Mouse (Mus musculus) intestine, embryonic 15.5 days (tissue): ENCODE results near the gene Scnn1g. TPM values are rescaled to one million over a fixed set of nuclear protein-coding genes. Genes with fewer than 3 reads are reported as not detected.

Source experiments
- ATAC-seq: fragments of 200-750 bp; cut with Nextera tagmentation; 2 replicates; pipeline ENCODE4 v1.8.0; 2017; ENCODE audit warnings: moderate TSS enrichment, moderate library complexity
- H3K27ac ChIP-seq: fragments of 300-500 bp; sonication (generic); 2 replicates; pipeline ENCODE4 v1.5.1; 2015; ENCODE audit warnings: mild to moderate bottlenecking, inconsistent platforms
- H3K27me3 ChIP-seq: fragments of 300-500 bp; sonication (generic); replicated peaks from 2 replicates; pipeline ENCODE4 v1.6.1; 2015; ENCODE audit warnings: inconsistent platforms
- H3K36me3 ChIP-seq: fragments of 300-500 bp; sonication (generic); 2 replicates; pipeline ENCODE4 v1.6.1; 2015; ENCODE audit warnings: inconsistent platforms
- H3K4me1 ChIP-seq: fragments of 300-500 bp; sonication (generic); replicated peaks from 2 replicates; pipeline ENCODE4 v1.6.1; 2015; ENCODE audit warnings: inconsistent platforms
- H3K4me2 ChIP-seq: fragments of 300-500 bp; sonication (generic); replicated peaks from 2 replicates; pipeline ENCODE4 v1.6.1; 2015; ENCODE audit warnings: mild to moderate bottlenecking, inconsistent platforms
- H3K4me3 ChIP-seq: fragments of 300-500 bp; sonication (generic); replicated peaks from 2 replicates; pipeline ENCODE4 v1.5.1; 2015; ENCODE audit warnings: inconsistent platforms
- H3K9ac ChIP-seq: fragments of 300-500 bp; sonication (generic); 2 replicates; pipeline ENCODE4 v1.6.1; 2015; ENCODE audit warnings: inconsistent platforms
- H3K9me3 ChIP-seq: fragments of 300-500 bp; sonication (generic); 2 replicates; pipeline ENCODE4 v1.6.1; 2016; ENCODE audit warnings: inconsistent platforms
- WGBS: fragments of 180-500 bp; shearing (Covaris S2); methylation state at CpG from one replicate; pipeline ENCODE4 v1.1.7; 2015; 5-methylcytosine and 5-hydroxymethylcytosine counted together
- polyA plus RNA-seq: library from polyadenylated mRNA; unstranded; fragments of >200 nt; fragmentation: Nextera tagmentation; extraction: Ambion mirVana; gene quantifications from 2 replicates; pipeline ENCODE4 v1.2.1, GENCODE M21; 2015

The Scnn1g gene
- polyA plus RNA-seq, 1 experiment from 2014 or later: 0.24 TPM

DNA sequence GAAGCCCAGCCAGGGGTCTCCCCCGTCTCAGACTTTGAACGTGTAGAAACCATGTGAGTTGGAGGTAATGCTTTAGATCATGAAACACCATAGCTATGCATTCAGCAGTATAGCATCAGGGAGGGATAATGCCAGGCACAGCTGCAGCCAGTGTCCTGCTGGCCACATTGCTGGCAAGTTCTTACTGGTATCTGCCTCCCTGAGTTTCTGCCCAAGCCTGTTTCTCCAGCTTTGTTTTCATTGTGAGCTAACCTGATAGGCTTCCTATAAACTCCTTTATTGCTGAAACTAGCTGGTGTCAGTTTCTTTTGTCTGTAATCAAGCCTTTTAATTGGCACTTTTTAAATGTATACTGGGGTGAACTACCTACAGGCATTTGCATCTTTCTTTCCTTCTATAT lies 23.1 kb upstream of the Scnn1g start:
- WGBS: 44% methylated on average over 2 of the region's 2 CpGs
- Histone ChIP-seq H3K4me1 (peaks cover 3% of the 10 kb centered on the region; the same call in 1 of the 2 replicates), H3K9ac (no peak overlapping the region), H3K4me2 (no peak overlapping the region), H3K4me3 (no peak overlapping the region), H3K27me3 (no peaks in the 10 kb centered on the region; the same call in 1 of the 2 replicates), H3K27ac (no peak overlapping the region), H3K9me3 (no peaks in the 10 kb centered on the region), H3K36me3 (no peaks in the 10 kb centered on the region)
- no peak for ATAC-seq

DNA sequence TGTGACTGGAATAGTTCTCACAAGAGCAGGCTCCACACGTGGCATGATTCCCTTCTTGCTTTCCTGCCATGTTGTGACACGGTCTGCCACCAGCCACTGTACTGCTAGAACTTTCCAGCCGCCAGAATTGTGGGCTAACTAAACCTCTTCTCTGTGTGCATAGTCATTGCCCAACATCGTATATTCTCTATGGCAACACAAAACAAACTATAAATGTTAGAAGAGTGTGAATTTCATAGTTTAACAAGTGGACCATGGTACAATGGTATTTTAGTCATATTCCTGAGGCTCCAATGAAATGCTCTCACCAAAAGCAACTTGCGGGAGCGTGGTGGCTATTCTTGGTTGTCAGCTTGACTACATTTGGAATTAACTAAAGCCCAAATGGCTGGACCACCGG lies 17.2 kb upstream of the Scnn1g start:
- H3K36me3 ChIP-seq: no peaks in the 10 kb centered on the region
- no peaks in the 10 kb centered on the region for H3K9me3 ChIP-seq
- ATAC-seq: no peak
- no peak overlapping the region for H3K4me2 ChIP-seq
- H3K9ac ChIP-seq: no peak overlapping the region
- no peaks in the 10 kb centered on the region for H3K27me3 ChIP-seq
- H3K4me1 ChIP-seq: no peaks in the 10 kb centered on the region
- WGBS: 75% methylated on average over 7 of the region's 7 CpGs
- no peak overlapping the region for H3K4me3 ChIP-seq
- H3K27ac ChIP-seq: no peak overlapping the region

DNA sequence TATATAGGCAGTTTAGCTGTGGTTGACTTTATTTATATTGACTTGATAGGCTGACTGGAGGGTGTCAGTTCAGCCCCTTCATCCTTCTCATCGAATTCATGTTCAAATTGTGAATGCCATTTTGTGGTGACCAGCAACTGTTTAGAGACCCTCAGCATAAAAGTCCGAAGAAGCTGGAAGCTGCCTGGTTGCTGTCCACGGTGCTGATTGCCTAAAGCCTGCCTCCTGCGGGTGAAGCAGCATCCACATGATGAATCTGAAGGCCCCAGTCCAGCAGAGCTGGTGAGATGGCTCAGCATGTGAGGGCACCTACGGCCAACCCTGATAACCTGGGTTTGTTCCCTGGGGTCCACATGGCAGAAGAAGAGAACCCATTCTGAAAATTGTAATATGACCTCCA lies 4.1 kb upstream of the Scnn1g start:
- 16% methylated on average over 5 of the region's 5 CpGs for WGBS
- no peak for ATAC-seq
- peaks cover 4% of the 10 kb centered on the region; the same call in 1 of the 2 replicates for H3K4me1 ChIP-seq
- no peaks in the 10 kb centered on the region for H3K36me3 ChIP-seq
- H3K27ac ChIP-seq: no peak overlapping the region
- no peak overlapping the region for H3K9ac ChIP-seq
- no peaks in the 10 kb centered on the region for H3K9me3 ChIP-seq
- peaks cover 11% of the 10 kb centered on the region; the same call in 1 of the 2 replicates for H3K27me3 ChIP-seq
- no peak overlapping the region for H3K4me3 ChIP-seq
- H3K4me2 ChIP-seq: no peak overlapping the region

DNA sequence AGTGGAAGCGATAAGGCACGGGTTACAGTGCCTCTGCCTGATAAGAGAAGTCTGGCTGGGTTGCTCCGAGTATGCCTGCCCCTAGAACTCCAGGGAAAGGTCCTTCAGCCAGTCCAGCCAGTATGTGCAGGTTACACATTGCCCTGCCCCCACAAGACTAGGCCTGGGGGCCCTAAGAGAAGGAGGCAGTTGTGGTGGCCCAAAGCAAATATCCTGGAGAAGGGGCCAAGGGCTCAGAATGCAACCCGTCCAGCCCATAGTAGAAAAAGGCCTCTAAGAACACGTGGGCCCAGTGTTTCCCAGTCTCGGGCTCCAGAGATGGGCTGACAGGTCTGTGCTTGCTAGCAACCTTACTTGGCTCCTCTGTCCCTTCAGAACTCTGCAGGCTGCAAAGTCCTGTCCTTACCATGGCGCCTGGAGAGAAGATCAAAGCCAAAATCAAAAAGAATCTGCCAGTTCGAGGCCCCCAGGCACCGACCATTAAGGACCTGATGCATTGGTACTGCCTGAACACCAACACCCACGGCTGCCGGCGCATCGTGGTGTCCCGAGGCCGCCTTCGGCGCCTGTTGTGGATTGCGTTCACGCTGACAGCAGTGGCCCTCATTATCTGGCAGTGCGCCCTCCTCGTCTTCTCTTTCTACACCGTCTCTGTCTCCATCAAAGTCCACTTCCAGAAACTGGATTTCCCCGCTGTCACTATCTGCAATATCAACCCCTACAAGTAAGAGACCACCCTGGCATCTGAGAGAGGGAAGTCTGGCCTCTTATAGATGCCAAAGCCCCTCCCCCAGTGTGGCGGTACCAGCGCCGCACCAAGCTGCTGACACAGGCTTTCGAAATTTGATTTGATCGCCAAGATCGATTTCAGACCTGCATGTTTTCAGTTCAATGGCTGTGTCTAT lies 3.5 kb downstream of the Scnn1g start:
- no peak overlapping the region for H3K4me3 ChIP-seq
- no peaks in the 10 kb centered on the region for H3K36me3 ChIP-seq
- no peak overlapping the region for H3K9ac ChIP-seq
- peaks cover 16% of the 10 kb centered on the region; the same call in 1 of the 2 replicates for H3K27me3 ChIP-seq
- peaks cover 4% of the 10 kb centered on the region; the same call in 1 of the 2 replicates for H3K4me1 ChIP-seq
- no peak overlapping the region for H3K4me2 ChIP-seq
- H3K9me3 ChIP-seq: no peaks in the 10 kb centered on the region
- 53% methylated on average over 29 of the region's 29 CpGs for WGBS
- no peak overlapping the region for H3K27ac ChIP-seq
- ATAC-seq: no peak

DNA sequence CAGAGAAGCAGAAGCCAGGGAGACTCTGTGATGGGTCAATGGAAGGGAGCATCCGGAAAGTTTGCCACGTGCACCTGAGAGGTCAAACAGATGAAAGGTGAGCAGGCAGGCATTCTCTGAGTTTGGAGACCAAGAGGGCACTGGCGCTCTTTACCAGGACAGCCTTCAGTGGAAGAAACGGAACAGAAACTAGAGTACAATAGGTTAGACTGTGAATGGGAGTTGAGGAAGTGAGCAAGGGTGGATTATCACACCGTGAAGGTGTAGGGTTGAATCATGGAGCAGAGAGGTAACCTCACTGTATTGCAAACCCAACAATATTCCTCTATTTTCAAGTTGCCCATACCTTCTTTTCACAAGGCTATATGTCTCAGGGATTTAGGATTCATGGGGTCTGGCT lies 16.0 kb downstream of the Scnn1g start:
- no peaks in the 10 kb centered on the region for H3K4me1 ChIP-seq
- H3K27me3 ChIP-seq: no peaks in the 10 kb centered on the region
- no peak overlapping the region for H3K4me2 ChIP-seq
- H3K36me3 ChIP-seq: no peaks in the 10 kb centered on the region
- H3K9ac ChIP-seq: no peak overlapping the region
- ATAC-seq: no peak
- WGBS: 81% methylated on average over 5 of the region's 5 CpGs
- no peaks in the 10 kb centered on the region for H3K9me3 ChIP-seq
- H3K27ac ChIP-seq: no peak overlapping the region
- no peak overlapping the region for H3K4me3 ChIP-seq

DNA sequence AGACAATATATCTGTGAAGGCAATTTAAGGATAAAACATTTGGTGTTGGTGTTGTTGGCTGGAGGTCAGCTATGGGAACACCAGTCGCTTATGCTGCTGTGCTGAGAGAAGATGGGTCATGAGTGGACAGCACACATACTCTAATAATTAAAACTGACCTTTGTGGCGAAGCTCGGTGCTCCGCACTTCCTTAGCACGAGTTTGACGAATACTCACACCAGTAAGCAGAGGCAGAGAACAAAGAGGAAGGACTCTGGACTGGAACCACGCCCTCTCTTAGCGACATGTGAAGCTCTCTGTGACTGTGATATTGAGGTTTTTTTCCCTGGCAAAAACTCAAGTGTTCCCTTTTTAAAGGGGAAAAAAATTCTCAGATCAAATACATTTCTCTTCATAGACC lies 20.5 kb downstream of the Scnn1g start:
- Histone ChIP-seq H3K4me1 (no peaks in the 10 kb centered on the region), H3K27ac (no peak overlapping the region), H3K4me3 (no peak overlapping the region), H3K9me3 (no peaks in the 10 kb centered on the region), H3K9ac (no peak overlapping the region), H3K27me3 (no peaks in the 10 kb centered on the region), H3K36me3 (no peaks in the 10 kb centered on the region), H3K4me2 (no peak overlapping the region)
- ATAC-seq: peak; percentile 83
- 52% methylated on average over 8 of the region's 8 CpGs for whole genome bisulfite sequencing

DNA sequence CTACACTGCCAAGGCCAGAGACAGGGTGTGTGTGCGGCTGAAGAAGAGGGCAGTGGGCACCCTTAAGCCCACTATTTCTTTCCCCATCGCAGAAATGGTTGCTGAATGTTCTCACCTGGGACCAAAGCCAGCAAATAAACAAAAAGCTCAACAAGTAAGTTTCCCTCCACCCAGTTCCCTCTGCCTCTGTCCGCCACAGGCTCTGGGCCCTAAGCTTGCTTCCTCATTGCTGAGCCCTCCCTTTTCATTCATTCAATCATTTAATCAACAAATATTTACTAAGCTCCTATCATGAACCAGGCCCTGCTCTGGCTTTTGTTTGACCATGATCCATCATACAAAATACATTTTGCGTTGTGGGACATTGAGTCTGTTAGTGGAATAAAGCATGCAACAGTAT lies 29.0 kb downstream of the Scnn1g start:
- H3K4me1 ChIP-seq: no peaks in the 10 kb centered on the region
- H3K27me3 ChIP-seq: no peaks in the 10 kb centered on the region
- no peak overlapping the region for H3K27ac ChIP-seq
- H3K4me3 ChIP-seq: no peak overlapping the region
- H3K36me3 ChIP-seq: no peaks in the 10 kb centered on the region
- WGBS: 78% methylated on average over 4 of the region's 4 CpGs
- no peak overlapping the region for H3K4me2 ChIP-seq
- no peaks in the 10 kb centered on the region for H3K9me3 ChIP-seq
- no peak for ATAC-seq
- H3K9ac ChIP-seq: no peak overlapping the region

DNA sequence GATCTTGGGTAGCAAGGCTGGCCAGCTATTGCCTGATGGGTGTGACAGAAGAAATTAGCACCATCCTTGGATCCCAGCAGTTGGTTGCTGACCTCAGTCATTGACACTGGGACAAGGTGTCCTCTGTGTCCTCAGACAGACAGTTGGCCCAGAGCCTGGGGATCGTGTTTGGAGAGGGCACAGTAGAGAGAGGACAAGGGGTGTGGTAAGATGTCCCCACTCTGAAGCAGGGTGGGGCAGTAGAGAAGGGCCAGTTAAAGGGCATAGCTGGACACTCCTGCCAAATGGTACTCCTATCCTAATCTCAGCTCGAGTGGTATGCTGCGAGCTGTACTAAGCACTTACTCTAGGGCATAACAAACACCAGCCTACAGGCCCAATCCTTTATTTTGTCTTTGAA lies 33.6 kb downstream of the Scnn1g start:
- H3K9me3 ChIP-seq: no peaks in the 10 kb centered on the region
- no peak for ATAC-seq
- 0 out of 2 replicates have a peak, but pooled peaks cover 2% of the 10 kb centered on the region for H3K27me3 ChIP-seq
- no peaks in the 10 kb centered on the region for H3K36me3 ChIP-seq
- H3K27ac ChIP-seq: no peak overlapping the region
- H3K4me3 ChIP-seq: no peak overlapping the region
- no peak overlapping the region for H3K9ac ChIP-seq
- no peaks in the 10 kb centered on the region for H3K4me1 ChIP-seq
- no peak overlapping the region for H3K4me2 ChIP-seq
- whole genome bisulfite sequencing: 63% methylated on average over 3 of the region's 3 CpGs

DNA sequence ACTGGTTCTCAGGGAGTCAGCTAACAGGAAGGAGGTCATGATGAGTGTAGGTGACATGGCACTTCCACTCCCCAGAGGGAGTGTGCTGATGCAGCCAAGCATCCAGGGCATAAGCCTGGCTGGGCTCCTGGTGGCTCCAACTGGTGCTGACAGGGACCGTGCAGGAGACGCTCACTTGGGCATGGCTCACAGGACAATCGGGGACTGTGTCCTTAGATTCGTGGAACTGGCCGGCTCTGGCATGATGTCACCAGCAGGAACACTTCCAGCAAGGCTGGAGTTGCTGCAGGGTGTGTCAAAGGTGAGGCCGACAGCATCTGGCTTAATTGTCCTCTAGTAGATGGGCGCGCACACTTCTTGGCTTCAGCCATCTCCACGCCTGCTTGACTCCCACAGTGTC lies 34.7 kb downstream of the Scnn1g start:
- H3K27ac ChIP-seq: no peak overlapping the region
- no peaks in the 10 kb centered on the region for H3K4me1 ChIP-seq
- no peak for ATAC-seq
- 84% methylated on average over 9 of the region's 9 CpGs for WGBS
- H3K9me3 ChIP-seq: no peaks in the 10 kb centered on the region
- no peaks in the 10 kb centered on the region for H3K36me3 ChIP-seq
- H3K4me2 ChIP-seq: no peak overlapping the region
- no peak overlapping the region for H3K9ac ChIP-seq
- 0 out of 2 replicates have a peak, but pooled peaks cover 2% of the 10 kb centered on the region for H3K27me3 ChIP-seq
- no peak overlapping the region for H3K4me3 ChIP-seq

DNA sequence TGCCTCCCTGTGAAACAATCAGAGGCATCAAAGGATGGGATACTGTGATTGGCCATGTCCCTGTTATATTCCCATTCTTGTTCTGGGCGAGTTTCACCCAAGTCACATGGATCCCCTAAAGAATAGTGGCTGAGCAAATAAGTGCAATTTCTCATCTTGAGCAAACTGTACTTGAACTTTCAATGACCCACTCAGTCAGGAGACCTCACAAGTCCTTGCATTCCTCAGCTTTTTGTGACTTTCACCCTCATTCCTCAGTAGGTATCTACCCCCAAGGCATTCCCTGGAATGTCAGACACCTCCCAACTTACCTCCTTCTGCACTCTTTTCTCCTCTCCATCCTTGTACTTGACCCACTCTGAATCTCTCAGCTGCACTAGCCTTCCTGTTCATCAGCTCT lies 44.3 kb downstream of the Scnn1g start:
- no peaks in the 10 kb centered on the region for H3K27me3 ChIP-seq
- H3K4me2 ChIP-seq: no peak overlapping the region
- H3K9ac ChIP-seq: no peak overlapping the region
- ATAC-seq: no peak
- H3K4me3 ChIP-seq: no peak overlapping the region
- no peaks in the 10 kb centered on the region for H3K36me3 ChIP-seq
- no peak overlapping the region for H3K27ac ChIP-seq
- 54% methylated on average over 1 of the region's 1 CpGs for WGBS
- H3K9me3 ChIP-seq: no peaks in the 10 kb centered on the region
- H3K4me1 ChIP-seq: no peaks in the 10 kb centered on the region

DNA sequence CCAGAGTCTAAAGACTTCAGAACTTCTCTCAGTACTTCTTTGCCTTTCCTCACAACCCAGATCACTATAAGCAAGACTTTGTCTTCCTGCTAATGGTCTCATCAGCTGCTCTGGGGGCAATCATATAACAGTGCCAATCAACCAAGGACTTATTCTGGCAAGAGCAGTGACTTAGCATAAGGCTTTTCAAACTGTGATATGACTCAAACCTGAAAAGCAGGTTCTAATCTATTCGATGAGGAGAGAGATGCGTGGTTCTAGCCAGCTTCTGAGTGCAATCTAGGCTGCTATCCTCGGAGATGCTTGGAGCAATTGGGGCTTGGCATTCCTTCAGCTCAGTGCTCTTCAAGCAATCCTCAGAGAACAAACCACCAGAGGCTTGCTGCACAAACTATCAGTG lies 44.7 kb downstream of the Scnn1g start:
- Histone ChIP-seq H3K4me1 (no peaks in the 10 kb centered on the region), H3K9ac (no peak overlapping the region), H3K4me3 (no peak overlapping the region), H3K4me2 (no peak overlapping the region), H3K27me3 (no peaks in the 10 kb centered on the region), H3K36me3 (no peaks in the 10 kb centered on the region), H3K27ac (no peak overlapping the region), H3K9me3 (no peaks in the 10 kb centered on the region)
- ATAC-seq: no peak
- 68% methylated on average over 3 of the region's 3 CpGs for whole genome bisulfite sequencing

DNA sequence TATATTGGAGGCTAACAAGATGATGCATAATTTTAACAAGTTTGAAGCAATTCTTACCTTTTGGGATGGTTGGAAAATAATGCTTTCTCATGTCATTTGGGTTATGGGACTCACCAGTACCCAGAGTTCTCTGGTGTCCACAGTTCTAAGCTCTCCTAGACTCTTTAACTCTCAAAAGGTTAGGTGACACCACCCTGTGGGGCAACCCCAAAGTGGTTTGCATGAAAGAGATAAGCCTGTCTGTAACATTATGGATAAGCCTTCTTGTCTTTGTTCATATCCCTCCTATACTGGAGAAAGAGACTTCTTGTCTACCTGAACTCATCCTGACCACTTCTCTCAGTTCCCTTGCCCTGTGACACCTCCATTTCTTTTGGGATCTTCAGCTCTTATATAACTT lies 45.1 kb downstream of the Scnn1g start:
- no peak overlapping the region for H3K9ac ChIP-seq
- H3K4me1 ChIP-seq: no peaks in the 10 kb centered on the region
- no peaks in the 10 kb centered on the region for H3K9me3 ChIP-seq
- no peaks in the 10 kb centered on the region for H3K27me3 ChIP-seq
- H3K27ac ChIP-seq: no peak overlapping the region
- H3K36me3 ChIP-seq: no peaks in the 10 kb centered on the region
- no peak overlapping the region for H3K4me3 ChIP-seq
- no peak for ATAC-seq
- H3K4me2 ChIP-seq: no peak overlapping the region
